Mouse (Mus musculus) adipocyte (in vitro differentiated cells): ENCODE measurements around the gene Elf1.

Experiments used
- DNase-seq: peaks from one replicate; pipeline ENCODE4 v3.0.0-alpha.2; 2016; ENCODE audit warnings: low spot score

Elf1 gene

GRCm38 (mm10) chr14:79490246-79490645 is 9.3 kb downstream of the Elf1 start:
- no peak for DNase-seq

DNA sequence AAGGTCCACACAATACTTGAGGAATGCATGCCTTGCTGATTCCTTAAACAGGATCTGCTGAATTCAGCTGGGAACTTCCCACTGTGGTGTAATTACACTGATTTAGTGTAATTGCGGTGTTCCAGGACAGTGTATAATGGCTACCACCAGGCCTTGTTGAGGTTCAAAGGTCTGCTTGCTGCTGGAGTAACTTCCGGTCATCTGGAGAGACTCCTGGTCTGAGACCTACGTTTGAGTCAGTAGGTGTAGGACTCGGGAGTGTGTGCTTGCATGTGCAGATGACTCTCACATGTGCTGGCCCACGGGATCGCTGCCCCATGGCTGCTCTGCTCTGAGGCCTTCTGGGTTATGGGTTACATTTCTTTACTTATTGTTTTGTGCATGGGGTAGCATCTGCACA is 13.4 kb downstream of the Elf1 start:
- no peak for DNase-seq

- DNase-seq = no peak
Measured at GRCm38 (mm10) chr14:79499326-79499725, 18.3 kb downstream of the Elf1 start.

- no peak for DNase-seq
Measured at GRCm38 (mm10) chr14:79500756-79501155, 19.8 kb downstream of the Elf1 start.

- peak; percentile 66 for DNase-seq
Measured at GRCm38 (mm10) chr14:79503371-79504075, 22.5 kb downstream of the Elf1 start.

GRCm38 (mm10) chr14:79504246-79505006 is 23.4 kb downstream of the Elf1 start:
- no peak for DNase-seq

DNA sequence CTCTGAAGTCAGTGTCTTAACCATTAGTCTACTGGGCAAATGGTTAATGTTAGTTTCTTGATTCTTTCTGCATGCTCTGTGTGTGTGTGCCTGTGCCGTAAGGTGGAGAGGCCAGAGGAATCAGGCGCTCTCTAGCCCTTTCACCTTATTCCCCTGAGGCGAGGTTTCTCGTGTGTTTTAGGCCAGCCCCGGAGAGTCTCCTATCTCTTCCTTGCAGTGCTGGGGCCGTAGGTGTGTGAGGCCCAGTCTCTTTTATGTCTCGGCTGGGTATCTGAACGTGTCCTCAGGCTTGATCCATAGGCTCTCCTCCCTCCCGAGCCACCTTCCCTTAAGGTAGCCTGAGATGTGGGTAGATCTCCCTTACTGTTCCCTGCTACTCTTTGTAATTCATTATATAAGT is 25.2 kb downstream of the Elf1 start:
- no peak for DNase-seq

DNA sequence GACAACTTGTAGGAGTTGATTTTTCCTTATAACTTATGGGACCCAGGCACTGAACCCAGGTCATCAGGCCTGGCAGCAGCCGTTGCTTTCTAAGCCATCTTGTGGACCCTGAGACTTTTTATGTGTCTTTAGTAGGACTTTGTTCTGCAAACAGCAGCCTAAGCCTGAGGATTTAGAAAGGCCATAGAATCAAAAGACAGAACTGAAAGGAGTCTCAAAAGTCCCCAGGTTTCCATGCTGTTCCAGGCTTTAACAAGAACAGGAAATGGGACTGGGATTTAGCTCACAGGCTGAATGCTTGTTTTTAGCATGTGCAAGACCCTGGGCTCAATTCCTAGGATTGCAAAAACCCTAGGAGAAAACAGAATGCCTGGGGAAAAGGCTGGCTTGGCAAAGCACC is 26.9 kb downstream of the Elf1 start:
- peak; percentile 50 for DNase-seq

DNA sequence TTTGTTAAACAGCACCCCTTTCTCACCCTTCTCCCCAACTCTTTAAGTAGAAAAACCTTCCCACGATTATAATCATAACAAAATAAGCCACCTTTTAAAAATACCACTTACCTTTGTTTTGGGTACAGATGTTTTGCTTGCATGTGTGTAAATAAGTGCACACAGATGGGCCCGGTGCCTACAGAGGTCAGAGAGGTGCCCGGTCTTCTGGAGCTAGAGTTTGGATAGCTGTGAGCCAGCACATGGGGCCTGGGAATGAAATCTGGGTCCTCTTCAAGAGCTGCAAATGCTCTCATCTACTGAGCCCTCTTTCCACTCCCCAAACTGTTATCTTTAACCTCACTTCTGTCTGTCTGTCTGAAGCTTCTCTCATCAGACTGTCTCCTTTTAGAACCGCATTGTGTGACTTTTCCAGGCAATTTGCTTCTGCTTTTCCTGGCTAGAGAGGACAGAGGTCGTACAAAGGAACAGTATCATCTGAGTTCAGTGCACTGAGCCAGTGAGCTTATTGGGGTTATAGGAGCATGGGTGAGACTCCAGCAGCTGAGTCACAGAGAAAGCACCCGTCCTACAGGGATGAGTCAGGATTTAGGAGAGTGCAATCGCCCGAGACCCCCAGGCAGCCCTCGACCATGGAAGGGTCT is 27.8 kb downstream of the Elf1 start:
- DNase-seq = peak; percentile 68

DNA sequence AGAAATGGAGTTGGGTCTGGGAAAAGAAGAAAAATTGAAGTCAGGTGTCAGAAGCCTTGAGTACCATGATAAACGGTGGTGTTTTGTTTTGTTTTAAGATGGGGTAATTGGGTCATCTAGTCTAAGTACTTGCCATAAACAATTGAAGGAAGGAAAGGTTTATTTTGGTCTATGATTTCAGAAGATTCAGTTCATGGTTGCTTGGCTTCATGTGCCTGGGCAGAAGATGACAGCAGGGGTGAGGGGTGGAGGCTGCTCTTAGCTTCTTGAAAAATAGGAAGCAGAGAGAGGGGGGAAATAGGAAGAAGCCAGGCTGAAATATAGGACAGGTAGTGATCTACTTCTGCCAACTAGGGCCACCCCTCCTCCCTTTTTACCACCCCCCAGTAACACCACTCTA is 30.5 kb downstream of the Elf1 start:
- no peak for DNase-seq

DNA sequence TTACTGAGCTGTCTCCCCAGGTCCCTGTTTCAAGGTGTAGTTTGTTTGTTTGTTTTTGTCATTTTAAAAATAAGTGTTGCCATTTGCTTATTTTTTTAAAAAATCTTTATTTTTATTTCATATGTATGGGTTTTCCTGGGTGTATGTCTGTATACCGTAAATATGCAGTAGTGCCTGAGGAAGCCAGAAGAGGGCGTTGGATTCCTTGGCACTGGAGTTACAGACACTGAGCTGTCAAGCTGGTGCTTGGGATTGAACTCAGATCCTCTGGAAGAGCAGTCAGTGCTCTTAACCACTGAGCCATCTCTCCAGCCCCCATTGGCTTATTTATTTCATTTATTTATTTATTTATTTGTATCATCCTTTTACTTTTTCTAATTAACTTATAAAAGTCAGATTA is 33.0 kb downstream of the Elf1 start:
- no peak for DNase-seq

- no peak for DNase-seq
Measured at GRCm38 (mm10) chr14:79515100-79515499, 34.1 kb downstream of the Elf1 start.

DNA sequence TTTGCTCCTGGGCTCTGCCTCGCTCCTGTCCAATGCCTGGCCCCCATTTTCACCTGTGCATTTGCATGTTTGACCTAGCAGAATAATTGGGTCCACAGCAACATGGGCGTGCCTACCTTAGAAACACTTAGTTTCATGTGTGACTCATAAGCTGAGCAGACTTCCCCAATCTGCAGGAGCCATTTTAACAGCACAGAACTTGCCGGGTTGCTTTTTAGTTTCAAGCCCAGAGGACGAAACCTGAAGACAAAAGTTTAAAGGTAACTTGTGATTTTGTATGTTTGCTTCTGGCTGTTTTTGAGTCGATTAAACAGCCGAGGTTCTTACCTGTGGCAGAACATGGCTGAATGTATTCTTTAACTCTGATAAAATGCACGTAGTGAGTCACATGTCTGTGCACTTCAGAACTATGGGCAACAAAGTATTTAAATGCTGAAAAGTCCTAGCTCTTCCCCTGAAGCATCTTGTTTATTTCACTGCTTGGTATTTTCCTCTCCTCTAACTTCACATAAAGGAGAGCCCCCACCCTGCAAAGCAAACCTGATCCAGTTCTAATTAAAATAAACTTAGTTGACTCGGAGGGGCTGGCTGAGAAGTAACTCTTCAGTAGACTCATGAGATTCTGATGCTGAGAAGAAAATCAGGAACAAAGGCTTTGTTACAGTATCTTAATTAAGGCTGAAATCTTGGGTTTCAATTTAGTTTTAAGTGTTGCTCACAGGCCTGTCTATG is 34.7 kb downstream of the Elf1 start:
- no peak for DNase-seq

DNA sequence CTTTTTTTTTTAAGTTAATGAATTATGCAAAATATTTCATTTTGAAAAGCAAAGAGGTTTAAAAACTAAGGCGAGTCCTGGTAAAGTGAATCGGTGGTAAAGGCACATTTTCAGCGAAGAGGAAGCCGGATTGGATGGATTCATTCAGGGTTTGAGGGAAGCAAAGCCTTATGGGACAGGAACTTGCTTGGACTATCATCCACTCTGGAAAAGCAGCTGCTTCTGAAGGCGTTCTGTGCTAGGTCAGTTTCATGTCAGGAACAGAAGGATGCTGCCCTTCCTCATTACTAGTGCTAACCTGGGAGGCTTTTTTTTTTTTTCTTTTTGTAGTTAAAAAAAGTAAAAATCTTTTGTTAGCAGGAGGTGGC is 35.2 kb downstream of the Elf1 start:
- DNase-seq = no peak

DNA sequence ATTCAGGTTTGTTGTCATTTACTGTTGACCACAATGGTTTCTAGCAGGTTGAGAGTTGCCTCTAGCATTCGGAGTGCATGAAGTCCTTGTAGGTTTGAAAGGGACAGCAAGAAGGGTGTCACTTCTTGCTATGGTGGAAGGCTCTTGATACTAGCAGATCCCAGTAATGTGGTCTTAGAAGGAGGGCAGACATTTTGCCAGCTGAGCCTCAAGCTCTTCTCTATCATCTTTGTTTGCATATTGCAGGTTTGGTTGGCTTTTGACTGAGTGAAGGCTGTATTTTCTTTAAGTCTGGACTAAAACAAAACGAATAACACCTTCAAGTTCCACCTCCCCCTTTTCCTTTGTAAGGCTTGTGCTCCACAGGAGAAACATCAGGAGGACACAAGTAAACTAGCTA is 35.8 kb downstream of the Elf1 start:
- DNase-seq = no peak

GRCm38 (mm10) chr14:79517185-79517740 is 36.3 kb downstream of the Elf1 start:
- no peak for DNase-seq

DNA sequence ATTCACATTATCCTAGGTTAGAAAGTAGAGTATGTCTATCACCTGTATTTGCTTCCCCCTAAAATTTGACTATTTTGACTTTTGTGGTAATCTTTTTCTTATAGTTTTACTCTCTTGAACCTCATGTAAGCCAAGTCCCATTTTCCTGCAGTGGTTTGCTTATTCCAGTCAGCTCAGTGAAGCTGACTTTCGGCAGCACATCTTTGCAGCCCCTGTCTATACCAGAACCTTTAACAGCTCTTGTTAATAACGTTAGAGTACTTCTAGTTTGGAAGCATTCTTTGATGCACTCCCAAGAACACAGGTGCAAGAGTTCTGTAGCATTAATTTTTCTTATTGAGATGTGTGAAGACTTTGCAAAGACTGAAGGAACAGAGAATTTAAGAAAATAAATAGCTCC is 37.1 kb downstream of the Elf1 start:
- DNase-seq = no peak

GRCm38 (mm10) chr14:79518761-79519662 is 38.0 kb downstream of the Elf1 start:
- DNase-seq = no peak

DNA sequence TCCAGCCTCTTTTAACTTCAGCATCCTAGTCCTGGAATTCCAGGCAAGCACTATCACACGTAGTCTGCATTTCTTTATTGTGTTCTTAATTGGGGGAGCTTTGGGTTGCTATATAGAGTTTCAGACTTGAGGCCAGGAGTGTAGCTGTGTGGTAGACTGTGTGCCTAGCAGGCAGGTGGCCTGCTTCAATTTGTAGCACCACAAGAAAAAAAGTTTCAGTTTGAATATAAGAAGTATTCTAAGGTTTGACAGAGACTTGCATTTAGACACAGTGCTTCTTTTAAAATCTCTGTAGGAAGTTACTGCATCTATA is 38.6 kb downstream of the Elf1 start:
- no peak for DNase-seq

DNA sequence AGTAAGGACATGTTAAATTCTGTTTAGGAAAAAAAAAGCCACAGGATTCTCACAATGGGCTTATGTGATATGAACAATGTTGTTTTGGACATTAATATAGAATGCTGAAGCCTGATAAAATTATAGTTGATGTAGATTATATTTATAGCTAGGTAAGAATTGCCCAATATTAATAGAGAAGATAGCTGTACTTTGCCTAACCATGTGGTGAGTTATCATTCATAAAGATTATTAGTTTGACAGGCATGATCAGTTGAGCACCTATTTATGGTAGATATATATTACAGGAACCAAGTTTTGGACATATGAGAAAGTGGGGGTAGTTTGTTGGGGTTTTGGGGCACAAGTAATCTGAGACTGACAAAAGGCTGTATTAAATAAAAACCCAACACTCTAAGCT is 39.6 kb downstream of the Elf1 start:
- DNase-seq = no peak

GRCm38 (mm10) chr14:79521056-79521455 is 40.1 kb downstream of the Elf1 start:
- no peak for DNase-seq
